Mouse (Mus musculus) brain, adult 2 months (tissue): ENCODE data around the gene Vapa.

ENCODE experiments used
- DNase-seq: peaks from one replicate; pipeline ENCODE4 v3.0.0; 2011; ENCODE audit warnings: low read depth, low spot score

The Vapa gene

DNA sequence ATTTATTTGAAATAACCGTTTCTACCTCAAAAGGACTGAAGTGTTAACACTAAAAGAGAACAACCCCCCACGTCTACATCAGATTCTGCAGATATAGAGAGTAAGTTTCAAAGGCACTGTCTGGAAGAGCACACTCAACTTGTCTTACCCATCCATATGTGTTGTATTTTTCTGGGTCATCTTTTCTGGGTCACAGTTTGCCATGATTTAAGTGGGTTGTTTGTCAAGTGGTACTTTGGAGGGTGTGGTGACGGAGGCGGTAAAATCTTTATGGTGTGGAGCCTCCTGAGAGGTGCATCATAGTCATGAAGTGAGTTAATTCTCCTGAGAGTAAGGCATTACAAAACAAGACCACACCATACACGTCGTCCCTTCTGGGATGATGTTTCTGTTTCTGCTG lies 12.2 kb upstream of the Vapa start:
- peak; percentile 43 for DNase-seq

DNA sequence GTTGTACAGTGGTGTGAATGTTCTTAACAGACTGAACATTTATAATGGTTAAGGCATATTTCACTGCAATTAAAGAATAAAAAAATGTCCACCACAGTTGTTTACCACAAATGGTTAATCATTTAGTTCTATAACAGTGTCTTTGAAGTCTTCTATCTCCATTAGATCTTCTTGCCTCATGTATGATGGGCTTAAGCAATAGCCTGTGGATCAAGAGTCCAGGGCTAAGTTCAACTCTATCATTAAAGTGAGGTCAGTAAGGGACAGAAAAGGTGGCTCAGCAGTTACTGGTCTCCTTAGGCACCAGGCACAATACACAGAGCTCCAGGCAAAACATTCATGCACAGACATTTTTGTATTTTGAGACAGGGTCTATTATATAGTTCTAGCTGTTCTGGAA lies 9.8 kb upstream of the Vapa start:
- DNase-seq = no peak

DNA sequence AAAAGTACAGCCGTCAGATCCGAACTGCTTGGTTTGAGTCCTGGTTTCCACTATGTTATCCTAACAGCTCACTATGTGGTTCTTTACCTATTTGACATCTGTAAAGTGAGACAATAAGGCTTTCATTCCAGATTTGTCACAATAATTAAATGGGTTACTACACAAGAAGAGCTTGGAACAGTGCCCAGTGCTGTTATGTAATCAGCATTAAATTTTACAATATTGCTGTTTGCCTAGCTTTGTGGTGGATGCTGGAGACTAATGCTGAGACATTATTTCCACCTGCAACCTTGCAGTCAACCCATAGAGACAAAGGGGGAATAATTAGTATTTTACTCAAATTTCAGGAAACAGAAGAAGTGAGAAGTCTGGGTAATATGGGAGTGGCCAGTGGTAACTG lies 5.1 kb upstream of the Vapa start:
- DNase-seq = peak; percentile 46

DNA sequence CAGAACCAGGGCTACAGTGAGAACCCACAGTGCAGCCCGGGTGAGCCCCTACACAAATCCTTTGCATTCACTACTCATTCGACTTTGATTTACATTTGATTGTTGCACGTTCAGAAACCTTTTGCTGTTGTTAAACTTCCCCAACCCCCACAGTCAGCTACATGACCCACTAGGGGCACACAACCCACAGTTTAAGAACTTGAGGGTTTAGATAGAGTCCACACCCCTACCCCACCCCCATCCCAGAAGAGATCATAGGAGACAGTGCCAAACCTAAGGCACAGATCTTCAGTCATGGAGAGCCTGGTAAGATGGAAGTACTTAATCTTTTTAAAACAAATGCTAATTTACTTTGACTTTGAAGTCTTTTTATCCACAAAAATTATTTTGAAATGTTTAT lies 2.3 kb upstream of the Vapa start:
- DNase-seq = no peak

DNA sequence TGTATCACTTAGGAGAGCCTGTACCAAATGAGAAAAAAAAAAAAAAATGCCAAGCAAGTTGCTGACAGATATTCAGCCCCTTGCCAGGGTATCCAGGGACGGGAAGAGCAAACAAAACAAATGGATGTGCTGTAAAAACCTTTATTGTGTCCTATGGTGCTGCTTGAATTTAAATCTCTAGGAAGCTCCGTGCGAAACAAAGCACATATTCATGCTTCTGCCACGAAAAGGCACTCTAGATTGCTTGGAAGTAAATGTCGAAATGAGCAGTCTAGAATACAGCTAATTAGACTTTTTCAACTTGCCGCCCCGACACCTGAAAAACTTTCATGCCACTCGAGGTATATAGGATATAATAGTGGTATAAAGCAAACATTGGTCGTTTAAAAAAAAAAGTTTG lies 1.1 kb upstream of the Vapa start:
- DNase-seq = no peak

DNA sequence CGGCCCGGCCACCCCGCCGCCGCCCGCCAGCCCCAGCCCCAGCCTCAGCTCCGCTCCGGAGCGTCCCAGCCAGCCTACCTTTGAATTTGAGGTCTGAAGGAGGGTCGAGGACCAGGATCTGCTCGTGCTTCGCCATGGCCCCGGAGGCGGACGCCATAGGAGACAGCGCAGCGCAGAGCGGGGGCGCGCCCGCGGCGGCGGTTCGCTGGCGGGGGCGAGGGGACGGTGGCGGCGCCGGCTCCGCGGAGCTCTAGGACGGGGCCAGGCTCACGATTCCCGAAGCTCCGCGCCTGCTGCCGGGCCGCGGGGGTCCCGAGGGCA lies 253 bp downstream of the Vapa start:
- DNase-seq = no peak

DNA sequence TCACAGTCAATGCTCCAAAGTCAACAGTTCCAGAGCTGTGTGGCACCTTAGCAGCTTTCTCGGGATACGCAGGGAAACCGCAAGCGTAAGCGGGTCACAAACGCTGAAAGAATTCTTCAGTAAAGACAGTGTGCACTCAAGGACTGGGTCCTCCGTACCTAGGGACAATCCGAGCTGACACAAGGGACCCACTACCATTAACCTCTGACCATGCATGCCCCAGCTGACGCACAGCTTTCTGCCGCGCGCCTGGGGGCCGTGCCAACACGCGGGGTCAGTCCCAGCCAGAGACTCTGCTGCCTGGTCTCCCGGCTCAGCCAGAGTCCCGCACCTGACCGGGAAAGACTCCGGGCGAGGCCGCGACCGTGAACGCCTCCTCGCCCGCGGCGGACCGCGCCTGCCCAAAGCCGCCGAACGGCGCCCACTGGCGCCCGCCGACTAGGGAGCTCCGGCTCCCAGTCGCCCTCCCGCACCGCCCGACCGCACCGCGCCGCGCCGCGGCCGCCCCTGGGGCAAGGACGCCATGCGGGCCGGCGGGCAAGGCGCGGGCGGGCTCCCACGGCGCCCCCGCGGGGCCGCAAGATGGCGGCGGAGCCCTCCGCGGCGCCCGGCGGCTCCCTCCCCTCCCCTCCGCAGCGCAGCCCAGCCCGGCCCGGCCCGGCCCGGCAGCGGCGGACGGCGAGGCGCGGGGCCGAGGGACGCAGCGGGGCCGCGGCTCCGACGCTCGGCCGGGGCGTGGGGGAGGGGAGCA lies 789 bp downstream of the Vapa start:
- DNase-seq = peak; percentile 43

DNA sequence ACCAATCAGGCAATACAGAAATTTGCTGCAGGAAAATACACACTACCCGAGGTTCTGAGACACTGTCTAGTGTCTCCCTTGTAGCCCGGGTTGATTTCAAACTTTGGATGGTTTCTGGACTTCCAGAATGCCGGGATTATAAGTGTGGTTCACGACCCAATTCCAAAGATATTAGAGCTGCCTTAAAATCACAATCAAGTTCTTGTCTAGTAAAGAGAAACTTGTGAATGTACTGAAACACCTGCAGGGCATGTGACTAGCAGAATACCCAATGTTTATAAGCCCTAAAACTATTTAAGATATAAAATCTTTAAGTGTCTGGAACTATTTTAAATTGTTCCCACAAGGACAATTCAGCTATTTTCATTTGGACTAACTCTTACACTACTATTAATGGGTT lies 1.6 kb downstream of the Vapa start:
- no peak for DNase-seq

DNA sequence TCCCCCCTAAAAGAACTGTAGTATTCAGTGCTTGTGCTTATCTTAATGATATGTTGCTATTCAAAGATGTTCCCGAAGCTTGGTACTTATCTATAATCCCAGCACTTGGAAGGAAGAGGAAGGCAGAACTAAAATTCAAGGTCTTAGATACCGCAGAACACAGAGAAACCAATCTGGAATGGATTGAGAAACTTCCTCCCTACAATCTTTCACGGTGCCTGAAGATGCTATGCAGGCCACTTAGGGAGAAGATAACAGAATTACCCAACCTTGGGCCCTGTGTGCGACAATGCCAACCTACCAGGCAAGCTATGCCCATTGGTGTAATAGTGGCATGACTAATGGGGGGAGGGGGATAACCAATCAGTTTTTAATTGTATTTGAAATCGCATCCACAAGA lies 4.6 kb downstream of the Vapa start:
- DNase-seq = no peak

DNA sequence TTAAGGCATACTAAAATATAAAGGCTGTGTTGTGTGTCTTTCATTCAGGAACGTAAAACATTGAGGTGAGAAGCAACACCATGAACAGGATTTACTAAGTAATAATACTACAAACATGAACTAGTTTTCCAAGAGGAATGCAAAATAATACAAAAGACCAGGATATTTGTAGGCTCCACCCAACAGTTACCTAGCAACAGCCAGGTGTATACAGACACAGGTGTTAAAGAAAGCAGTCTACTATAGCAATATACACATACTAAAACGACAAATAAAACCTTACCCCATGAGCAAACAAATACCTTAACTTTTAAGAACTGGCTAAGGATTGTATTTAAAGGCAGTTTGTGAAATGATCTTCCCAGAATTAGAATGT lies 5.1 kb downstream of the Vapa start:
- no peak for DNase-seq

DNA sequence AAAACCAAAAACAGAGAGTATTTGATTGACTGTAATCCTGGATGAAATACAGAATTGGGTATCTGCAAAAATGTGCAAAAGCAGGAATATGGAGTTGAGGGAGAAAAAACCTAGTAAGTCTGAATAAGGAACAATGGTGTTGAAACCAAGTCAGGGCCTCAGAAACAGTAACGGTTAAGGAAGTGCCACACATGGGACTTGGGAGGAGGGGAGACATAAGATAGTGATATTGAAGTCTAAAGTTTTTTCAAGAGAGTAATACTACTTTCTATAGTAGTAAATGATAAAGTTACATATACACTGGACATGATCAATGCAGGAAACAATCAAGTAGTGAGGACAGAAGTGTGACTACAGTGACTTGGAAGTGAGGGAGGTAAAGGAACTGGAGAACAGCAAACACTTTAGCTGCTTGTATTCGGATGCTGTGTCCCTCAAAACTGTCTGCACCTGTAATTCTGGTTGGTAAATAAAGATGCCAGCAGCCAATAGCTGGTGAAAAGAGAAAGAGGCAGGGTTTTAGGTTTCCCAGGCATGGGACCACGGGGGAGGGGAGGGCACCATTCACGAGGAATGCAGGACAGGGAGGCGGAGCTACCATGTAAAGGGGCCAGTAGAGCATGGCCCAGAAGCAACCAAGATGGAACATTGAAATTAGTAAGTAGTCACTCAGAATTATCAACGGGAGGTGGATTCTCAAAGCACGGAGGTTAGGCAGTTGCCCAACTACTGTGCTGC lies 5.6 kb downstream of the Vapa start:
- no peak for DNase-seq

DNA sequence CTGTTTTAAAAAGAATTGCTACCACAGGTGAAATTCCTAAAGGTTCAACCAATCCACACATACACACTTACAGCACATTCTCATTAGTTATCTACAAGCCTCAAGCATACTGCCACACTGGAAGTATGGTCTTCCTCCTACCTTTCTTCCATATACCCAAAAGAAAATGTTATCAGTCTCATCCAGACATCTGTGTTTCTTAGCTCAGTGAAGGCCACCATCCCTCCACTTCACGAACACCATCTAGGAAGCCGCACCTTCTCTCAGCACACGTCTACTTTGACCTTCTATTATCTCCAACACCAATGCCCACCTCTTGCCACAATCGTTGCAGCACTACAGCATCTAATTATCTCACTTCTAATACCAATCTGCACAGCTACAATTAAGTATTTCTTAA lies 7.3 kb downstream of the Vapa start:
- DNase-seq = no peak

DNA sequence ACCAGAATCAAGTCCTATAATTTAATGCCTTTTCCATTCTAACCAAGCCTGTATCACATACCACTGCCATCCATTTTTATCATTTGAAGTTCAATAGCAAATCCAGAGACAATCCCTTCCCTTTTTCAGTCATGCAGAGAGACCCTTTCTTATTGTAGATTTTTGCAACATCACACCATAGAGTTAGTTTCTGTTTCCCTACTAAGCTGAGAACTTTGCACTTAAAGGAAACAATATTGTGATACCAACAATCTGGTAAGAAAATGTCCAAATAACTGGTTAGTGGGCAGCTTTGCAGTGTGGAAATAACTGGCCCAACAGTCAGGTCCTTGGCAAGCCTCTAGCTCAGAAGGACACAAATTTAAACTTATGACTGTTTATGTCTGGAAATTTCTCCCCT lies 8.5 kb downstream of the Vapa start:
- DNase-seq = no peak

DNA sequence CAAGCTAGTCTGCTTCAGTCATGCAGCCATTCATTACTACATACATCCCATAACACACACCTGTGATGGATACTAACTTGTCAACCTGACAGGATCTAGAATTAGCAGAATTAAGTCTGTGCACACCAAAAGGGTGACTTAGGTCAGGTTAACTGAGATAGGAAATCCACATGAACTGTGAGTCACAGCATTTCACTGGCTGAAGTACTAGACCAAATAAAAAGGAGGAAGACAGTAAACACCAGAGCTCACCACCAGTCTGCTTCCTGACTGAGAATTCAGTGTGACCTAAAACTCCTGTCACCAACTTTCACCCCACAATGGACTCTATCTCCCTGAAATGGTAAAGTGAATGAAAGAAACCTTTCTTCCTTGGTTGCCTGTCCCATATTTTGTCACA lies 9.0 kb downstream of the Vapa start:
- DNase-seq = no peak

DNA sequence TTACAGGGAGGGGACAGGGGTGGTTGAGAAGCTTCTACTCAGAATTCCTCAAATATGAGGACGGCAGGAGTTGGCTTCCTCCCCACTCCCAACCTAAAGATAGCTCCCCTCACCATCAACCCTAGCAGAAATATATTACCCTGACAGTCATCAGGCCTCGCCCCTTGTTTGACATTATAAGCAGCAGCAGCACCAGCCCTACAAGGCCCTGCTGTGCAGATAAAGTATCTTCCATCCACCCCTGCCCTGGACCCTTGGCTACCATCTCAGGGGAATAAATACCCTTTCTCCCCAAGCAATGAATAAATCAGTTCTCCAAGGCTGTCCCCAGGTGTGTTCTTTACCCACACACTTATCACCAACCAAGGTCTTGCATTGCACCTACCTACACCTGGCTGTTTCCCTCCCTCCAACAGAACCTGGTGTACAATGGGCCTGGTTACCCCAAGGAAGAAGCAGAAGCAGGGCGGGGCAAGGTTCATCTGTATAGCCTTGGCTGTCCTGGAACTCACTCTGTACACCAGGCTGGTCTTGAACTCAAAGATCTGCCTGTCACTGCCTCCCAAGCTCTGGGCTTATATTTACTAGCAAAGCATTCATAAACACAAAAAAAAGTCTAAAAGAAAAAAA lies 15.4 kb downstream of the Vapa start:
- DNase-seq = no peak

DNA sequence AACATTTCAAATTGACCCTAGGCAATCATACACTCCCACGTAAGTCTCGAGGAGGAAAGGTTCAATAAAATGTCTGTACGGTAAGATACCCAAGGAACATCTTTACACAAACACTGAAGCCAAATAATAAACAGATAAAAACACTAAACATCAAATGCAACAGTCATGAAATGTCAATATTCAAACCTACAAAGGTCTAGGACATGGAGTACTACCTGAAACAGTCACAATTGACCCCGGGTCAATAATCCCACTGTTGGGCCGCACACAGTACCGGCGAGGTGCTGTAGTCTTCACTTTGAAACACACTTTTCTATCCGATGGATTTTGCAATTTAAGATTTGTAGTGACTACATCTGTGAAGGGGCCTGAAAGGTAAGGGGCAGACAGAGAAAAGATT lies 18.7 kb downstream of the Vapa start:
- no peak for DNase-seq

DNA sequence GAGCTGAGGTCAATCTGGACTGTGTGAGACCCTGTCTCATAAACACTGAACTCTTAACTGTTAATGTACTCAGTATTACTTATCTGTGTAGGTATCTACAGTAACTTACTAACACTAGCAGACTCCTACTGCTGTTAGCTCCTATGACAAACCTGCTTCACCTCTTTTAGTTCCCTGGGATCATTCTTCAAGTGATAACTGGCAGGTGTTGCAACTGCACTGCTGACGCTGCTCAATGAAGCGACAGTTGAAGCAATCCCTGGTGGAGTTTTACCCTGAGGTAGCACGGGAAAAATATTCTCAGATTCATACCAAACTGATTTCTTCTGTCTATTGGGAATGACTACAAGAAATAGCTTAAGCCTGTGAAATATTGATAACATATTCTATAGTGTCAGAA lies 26.5 kb downstream of the Vapa start:
- DNase-seq = no peak

DNA sequence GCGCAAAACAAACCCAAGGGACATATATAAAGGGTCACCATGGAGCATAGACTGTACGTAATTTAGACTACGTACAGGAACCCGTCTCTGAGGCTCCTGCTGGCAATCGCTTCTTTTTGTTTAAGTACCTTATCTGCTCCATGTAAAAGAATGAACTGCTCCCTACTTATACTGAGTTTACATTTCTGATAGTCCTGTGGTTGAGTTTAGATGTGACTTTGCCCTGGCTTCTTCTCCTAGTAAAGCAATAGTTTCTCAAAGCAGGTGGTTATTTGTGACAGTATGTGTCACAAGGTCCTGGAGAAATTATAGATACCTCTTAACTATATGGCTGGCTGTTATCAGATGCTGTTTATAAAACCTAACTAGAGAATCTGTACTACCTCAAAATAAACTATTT lies 31.9 kb downstream of the Vapa start:
- DNase-seq = no peak

DNA sequence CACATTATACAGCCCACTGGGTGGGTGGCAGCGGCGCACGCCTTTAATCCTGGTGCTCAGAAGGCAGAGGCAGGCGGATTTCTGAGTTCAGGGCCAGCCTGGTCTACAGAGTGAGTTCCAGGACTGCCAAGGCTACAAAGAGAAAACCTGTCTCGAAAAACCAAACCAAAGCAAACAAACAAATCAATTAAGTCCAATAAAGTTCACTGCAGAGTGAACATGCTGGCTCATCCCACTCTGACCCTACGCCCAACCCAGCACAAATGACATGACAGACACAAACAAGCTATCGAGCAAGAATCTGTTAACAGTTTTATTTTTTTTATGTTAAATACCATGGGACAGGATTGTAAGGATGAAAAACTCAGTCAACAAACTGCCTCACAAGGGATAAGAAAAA lies 33.6 kb downstream of the Vapa start:
- no peak for DNase-seq

DNA sequence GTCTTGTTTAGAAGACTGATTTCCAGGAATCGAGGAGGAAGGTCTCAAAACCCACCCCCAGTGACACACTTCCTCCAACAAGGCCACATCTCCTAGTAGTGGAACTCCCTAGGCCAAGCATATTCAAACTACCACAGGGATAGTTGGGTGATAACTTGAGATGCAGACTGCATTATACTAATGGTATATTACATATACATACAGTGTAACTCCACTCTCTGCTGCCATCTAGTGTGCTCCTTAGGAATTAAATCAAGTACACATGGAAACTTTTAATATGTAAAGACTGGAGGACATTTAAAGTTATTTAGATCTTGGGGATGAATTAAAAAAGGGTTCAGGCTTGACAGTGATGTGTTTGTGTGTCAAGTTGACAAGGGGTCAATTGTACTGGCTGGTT lies 38.0 kb downstream of the Vapa start:
- DNase-seq = peak; percentile 57

DNA sequence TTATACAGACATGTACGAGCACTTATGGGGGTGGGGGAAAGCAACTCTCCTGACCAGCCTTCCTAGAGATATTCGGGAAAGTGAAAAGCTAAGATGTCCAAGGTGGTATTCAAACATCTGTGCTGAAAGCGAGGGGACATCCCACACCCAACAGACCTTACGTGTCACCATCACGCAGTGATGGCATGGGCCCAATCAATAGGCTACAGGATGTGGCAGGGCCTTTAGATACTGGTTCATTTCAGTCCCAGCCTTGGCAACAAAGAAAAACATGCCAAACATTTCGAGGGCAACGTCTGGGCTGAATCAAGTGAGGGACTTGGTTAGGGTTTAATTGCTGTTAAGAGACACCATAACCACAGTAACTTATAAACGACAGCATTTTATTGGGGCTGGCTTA lies 38.5 kb downstream of the Vapa start:
- DNase-seq = no peak

DNA sequence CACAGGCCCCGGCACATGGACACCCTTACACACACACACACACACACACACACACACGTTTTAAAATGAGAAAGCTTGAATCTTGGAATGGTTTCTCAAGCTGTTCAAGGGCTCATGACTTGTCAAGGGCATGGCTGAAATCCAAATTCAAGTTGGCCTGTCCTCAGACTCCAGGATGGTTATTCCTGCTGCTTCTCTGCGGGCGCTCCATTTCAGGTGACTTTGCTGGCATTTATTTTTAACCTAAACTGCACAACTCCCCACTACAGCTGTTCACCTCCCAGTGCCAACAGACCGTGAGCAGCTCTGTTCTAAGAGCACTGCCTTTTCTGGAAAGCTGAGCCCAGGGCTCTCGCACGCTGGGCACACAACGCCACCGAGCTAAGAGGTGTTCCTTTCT lies 41.5 kb downstream of the Vapa start:
- DNase-seq = peak; percentile 77

DNA sequence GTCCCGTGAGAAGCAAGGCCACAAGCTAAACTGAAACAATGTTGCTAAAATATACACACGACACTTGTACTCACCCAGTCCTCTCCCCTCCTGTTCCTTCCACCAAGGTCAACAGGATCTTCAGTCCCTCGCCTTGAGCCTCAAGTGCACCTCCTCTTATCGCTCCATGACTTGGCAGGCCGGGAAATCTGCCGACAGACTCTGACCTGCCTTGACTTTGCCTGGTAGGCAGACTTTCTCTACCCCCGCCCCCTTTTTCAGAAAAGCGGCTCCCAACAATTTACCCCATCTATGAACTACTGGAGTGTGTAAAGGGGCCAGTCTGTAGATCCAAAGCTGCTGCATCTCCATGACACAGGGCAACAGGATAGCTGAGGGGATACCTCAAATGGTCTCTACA lies 41.9 kb downstream of the Vapa start:
- DNase-seq = no peak
